Mouse (Mus musculus) lung, postnatal 0 days (tissue): ENCODE results near the gene C2cd4c. TPM values are rescaled to one million over a fixed set of nuclear protein-coding genes. Genes with fewer than 3 reads are reported as not detected.

Experiments
- ATAC-seq: fragments of 200-750 bp; cut with Nextera tagmentation; 2 replicates; pipeline ENCODE4 v1.8.0; 2017; ENCODE audit warnings: moderate library complexity
- DNase-seq: peaks from one replicate; pipeline ENCODE4 v3.0.0-alpha.2; 2016; ENCODE audit warnings: low spot score
- H3K27ac ChIP-seq: fragments of 300-500 bp; sonication (generic); 2 replicates; pipeline ENCODE4 v1.5.1; 2014; ENCODE audit warnings: antibody characterized with exemption, mild to moderate bottlenecking, low read length, mixed read lengths
- H3K27me3 ChIP-seq: fragments of 300-500 bp; sonication (generic); replicated peaks from 2 replicates; pipeline ENCODE4 v1.6.1; 2014; ENCODE audit warnings: low read length, mixed read lengths; ENCODE audit not compliant: insufficient read depth
- H3K36me3 ChIP-seq: fragments of 300-500 bp; sonication (generic); 2 replicates; pipeline ENCODE4 v1.6.1; 2014; ENCODE audit warnings: low read length, mixed read lengths; ENCODE audit not compliant: insufficient read depth
- H3K4me1 ChIP-seq: fragments of 300-500 bp; sonication (generic); 2 replicates; pipeline ENCODE4 v1.6.1; 2014; ENCODE audit warnings: antibody characterized with exemption, low read depth, low read length, mixed read lengths; ENCODE audit not compliant: insufficient read depth
- H3K4me2 ChIP-seq: fragments of 300-500 bp; sonication (generic); replicated peaks from 2 replicates; pipeline ENCODE4 v1.6.1; 2014; ENCODE audit warnings: low read depth, mild to moderate bottlenecking, low read length, moderate library complexity, mixed read lengths
- H3K4me3 ChIP-seq: fragments of 300-500 bp; sonication (generic); 2 replicates; pipeline ENCODE4 v1.5.1; 2014; ENCODE audit warnings: low read depth, low read length
- H3K9ac ChIP-seq: fragments of 300-500 bp; sonication (generic); replicated peaks from 2 replicates; pipeline ENCODE4 v1.6.1; 2014; ENCODE audit warnings: low read depth, mild to moderate bottlenecking
- H3K9me3 ChIP-seq: fragments of 300-500 bp; sonication (generic); 2 replicates; pipeline ENCODE4 v1.6.1; 2016; ENCODE audit warnings: low read length, mixed read lengths
- CTCF ChIP-seq: IDR thresholded peaks from 2 replicates; pipeline ENCODE4 v1.5.1; 2016; ENCODE audit warnings: antibody characterized with exemption, mild to moderate bottlenecking
- EP300 ChIP-seq: IDR thresholded peaks from 2 replicates; pipeline ENCODE4 v1.6.1; 2016; ENCODE audit warnings: antibody characterized with exemption, mild to moderate bottlenecking, control low read depth
- WGBS: fragments of 180-500 bp; shearing (Covaris S2); extraction: QIAGEN DNeasy Blood & Tissue Kit; methylation state at CpG from one replicate; pipeline ENCODE4 v1.1.7; 2014; 5-methylcytosine and 5-hydroxymethylcytosine counted together
- polyA plus RNA-seq: library from polyadenylated mRNA; unstranded; fragments of >200 nt; fragmentation: Nextera tagmentation; extraction: Ambion mirVana; gene quantifications from 2 replicates; pipeline ENCODE4 v1.2.1, GENCODE M21; 2015

Gene C2cd4c
- polyA plus RNA-seq, 1 experiment from 2014 or later: not detected

DNA sequence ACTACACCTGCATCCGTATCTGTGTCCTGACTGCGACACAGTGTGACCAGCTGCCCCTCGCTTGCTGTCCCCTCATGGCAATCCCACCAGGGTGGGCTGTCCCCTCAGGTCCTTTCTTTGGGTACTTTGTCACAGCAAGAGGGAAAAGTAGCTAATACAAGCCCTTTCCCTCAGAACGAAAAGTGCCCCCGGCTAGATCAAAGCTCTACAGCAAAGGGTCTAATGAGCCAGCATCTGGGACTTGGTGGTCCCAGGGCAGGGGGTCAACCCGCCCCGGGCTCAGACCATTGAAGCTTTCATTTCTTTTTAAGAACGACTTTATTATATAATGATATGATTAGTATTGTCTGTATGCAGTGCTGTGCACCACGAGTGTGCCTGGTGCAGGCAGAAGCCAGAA, 35.5 kb downstream of the C2cd4c start:
- Histone ChIP-seq H3K4me2 (no peak overlapping the region), H3K4me1 (no peaks in the 10 kb centered on the region), H3K36me3 (no peaks in the 10 kb centered on the region), H3K27me3 (no peaks in the 10 kb centered on the region), H3K9ac (no peak overlapping the region), H3K27ac (no peak overlapping the region), H3K4me3 (no peak overlapping the region), H3K9me3 (no peaks in the 10 kb centered on the region)
- ATAC-seq (no peak), DNase-seq (no peak)
- no peak for TF ChIP-seq CTCF
- TF ChIP-seq EP300: no peak
- WGBS: 67% methylated on average over 9 of the region's 9 CpGs

GRCm38 (mm10) chr10:79577376-79577775, 36.4 kb downstream of the C2cd4c start:
- Histone ChIP-seq H3K27me3 (no peaks in the 10 kb centered on the region), H3K27ac (no peak overlapping the region), H3K9ac (no peak overlapping the region), H3K9me3 (no peaks in the 10 kb centered on the region), H3K4me2 (no peak overlapping the region), H3K4me1 (no peaks in the 10 kb centered on the region), H3K4me3 (no peak overlapping the region), H3K36me3 (no peaks in the 10 kb centered on the region)
- DNase-seq: no peak
- ATAC-seq: no peak
- WGBS: 70% methylated on average over 4 of the region's 4 CpGs
- TF ChIP-seq CTCF (no peak), EP300 (no peak)

DNA sequence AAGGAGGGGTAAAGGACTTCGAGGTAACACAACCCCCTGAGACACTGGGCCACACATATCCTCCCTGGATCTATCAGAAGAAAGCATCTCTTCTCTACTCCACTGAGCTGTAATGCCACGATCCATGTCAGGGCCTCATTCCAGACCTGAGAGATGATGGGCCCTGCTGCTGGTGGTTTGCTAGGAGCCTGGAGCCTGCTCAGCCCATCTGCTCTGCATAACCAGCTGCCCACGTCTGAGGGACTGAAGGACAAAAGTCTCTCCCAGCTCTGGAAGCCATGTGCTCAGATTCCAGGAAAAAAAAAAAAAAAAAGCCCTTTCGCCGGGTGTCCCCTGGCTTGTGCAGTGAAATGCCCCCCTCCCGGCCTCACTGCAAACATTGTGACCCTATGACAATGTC, 38.1 kb downstream of the C2cd4c start:
- H3K27me3 ChIP-seq: no peaks in the 10 kb centered on the region
- no peaks in the 10 kb centered on the region for H3K4me1 ChIP-seq
- TF ChIP-seq EP300 (no peak), CTCF (no peak)
- no peaks in the 10 kb centered on the region for H3K36me3 ChIP-seq
- H3K9ac ChIP-seq: no peak overlapping the region
- DNase-seq: no peak
- H3K4me3 ChIP-seq: no peak overlapping the region
- H3K4me2 ChIP-seq: no peak overlapping the region
- WGBS: 51% methylated on average over 6 of the region's 6 CpGs
- no peak overlapping the region for H3K27ac ChIP-seq
- no peak for ATAC-seq
- no peaks in the 10 kb centered on the region for H3K9me3 ChIP-seq

GRCm38 (mm10) chr10:79574796-79575195, 39.0 kb downstream of the C2cd4c start:
- no peak overlapping the region for H3K4me3 ChIP-seq
- H3K27ac ChIP-seq: no peak overlapping the region
- no peak overlapping the region for H3K4me2 ChIP-seq
- no peak overlapping the region for H3K9ac ChIP-seq
- TF ChIP-seq EP300 (no peak), CTCF (no peak)
- H3K4me1 ChIP-seq: no peaks in the 10 kb centered on the region
- WGBS: 81% methylated on average over 6 of the region's 6 CpGs
- no peak for DNase-seq
- H3K9me3 ChIP-seq: no peaks in the 10 kb centered on the region
- no peaks in the 10 kb centered on the region for H3K36me3 ChIP-seq
- no peaks in the 10 kb centered on the region for H3K27me3 ChIP-seq
- no peak for ATAC-seq

DNA sequence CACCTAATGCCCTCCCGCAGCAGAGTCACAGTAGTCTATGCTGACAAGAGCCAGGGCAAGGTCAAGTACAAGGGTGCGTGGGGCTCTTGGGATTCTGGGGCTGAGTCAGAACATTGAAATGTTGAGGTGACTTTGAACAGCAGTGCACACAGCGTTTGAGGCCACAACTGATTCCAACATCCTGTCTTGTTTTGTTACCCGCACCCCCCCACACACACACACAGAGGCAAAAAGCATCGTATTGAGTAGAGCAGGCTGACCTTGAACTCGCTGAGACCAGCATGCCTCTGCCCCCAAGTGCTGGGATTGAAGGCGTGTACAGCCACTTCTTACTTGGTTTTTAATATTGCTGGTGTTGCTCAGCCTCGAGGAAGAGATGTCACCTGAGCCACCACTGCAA, 39.5 kb downstream of the C2cd4c start:
- H3K9ac ChIP-seq: no peak overlapping the region
- no peak overlapping the region for H3K27ac ChIP-seq
- no peak overlapping the region for H3K4me2 ChIP-seq
- no peak overlapping the region for H3K4me3 ChIP-seq
- no peak for ATAC-seq
- DNase-seq: no peak
- no peaks in the 10 kb centered on the region for H3K27me3 ChIP-seq
- 76% methylated on average over 8 of the region's 8 CpGs for WGBS
- TF ChIP-seq CTCF: no peak
- H3K4me1 ChIP-seq: no peaks in the 10 kb centered on the region
- H3K9me3 ChIP-seq: no peaks in the 10 kb centered on the region
- no peaks in the 10 kb centered on the region for H3K36me3 ChIP-seq

DNA sequence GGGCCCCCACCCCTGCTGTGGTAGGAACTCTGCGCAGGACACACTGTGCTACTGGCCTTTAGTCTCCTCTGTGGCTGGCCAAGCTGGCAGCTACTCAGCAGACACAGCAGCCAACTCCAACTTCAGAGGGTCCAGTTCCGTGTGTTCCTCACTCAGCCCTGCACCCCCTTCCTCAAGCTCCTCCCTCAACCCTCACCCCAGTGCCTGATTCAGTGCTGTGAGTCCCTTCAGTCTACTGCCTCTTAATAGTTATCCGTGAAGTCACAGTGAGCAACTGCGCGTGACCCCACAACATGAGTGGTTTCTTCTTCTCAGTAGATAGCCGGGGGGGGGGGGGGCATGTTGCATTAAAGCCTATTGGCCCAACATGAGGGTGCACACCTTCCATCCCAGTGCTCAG, 40.2 kb downstream of the C2cd4c start:
- Histone ChIP-seq H3K4me3 (no peak overlapping the region), H3K27me3 (no peaks in the 10 kb centered on the region), H3K27ac (no peak overlapping the region), H3K4me2 (no peak overlapping the region), H3K9ac (no peak overlapping the region), H3K36me3 (no peaks in the 10 kb centered on the region), H3K9me3 (no peaks in the 10 kb centered on the region), H3K4me1 (no peaks in the 10 kb centered on the region)
- TF ChIP-seq EP300 (no peak), CTCF (no peak)
- no peak for DNase-seq
- 81% methylated on average over 6 of the region's 6 CpGs for WGBS
- ATAC-seq: no peak

- no peak overlapping the region for H3K27ac ChIP-seq
- ATAC-seq (no peak), DNase-seq (no peak)
- no peaks in the 10 kb centered on the region for H3K9me3 ChIP-seq
- no peaks in the 10 kb centered on the region for H3K27me3 ChIP-seq
- no peak overlapping the region for H3K4me3 ChIP-seq
- H3K4me2 ChIP-seq: no peak overlapping the region
- no peak overlapping the region for H3K9ac ChIP-seq
- WGBS: 98% methylated on average over 2 of the region's 2 CpGs
- no peaks in the 10 kb centered on the region for H3K4me1 ChIP-seq
- no peaks in the 10 kb centered on the region for H3K36me3 ChIP-seq
- TF ChIP-seq CTCF: no peak
- TF ChIP-seq EP300: no peak
Observed at GRCm38 (mm10) chr10:79571314-79571713, 42.5 kb downstream of the C2cd4c start.
